Mouse (Mus musculus) thymus, adult 2 months (tissue): ENCODE results near the gene Rhbg. TPM values are rescaled to one million over a fixed set of nuclear protein-coding genes. Genes with fewer than 3 reads are reported as not detected.

Experiments
- DNase-seq: peaks from one replicate; pipeline ENCODE4 v3.0.0; 2021
- H3K27ac ChIP-seq: fragments of 200-500 bp; 2 replicates; pipeline ENCODE4 v1.5.1; 2012; ENCODE audit warnings: low read length, control low read depth; ENCODE audit not compliant: control insufficient read depth, insufficient read depth
- H3K27me3 ChIP-seq: fragments of 200-500 bp; 2 replicates; pipeline ENCODE4 v1.6.1; 2012; ENCODE audit warnings: mild to moderate bottlenecking, low read length, moderate library complexity, mixed read lengths; ENCODE audit not compliant: control insufficient read depth, insufficient read depth
- H3K36me3 ChIP-seq: fragments of 200-500 bp; 2 replicates; pipeline ENCODE4 v1.6.1; 2012; ENCODE audit warnings: mild to moderate bottlenecking, low read length, moderate library complexity; ENCODE audit not compliant: control insufficient read depth, insufficient read depth
- H3K4me1 ChIP-seq: fragments of 200-500 bp; replicated peaks from 2 replicates; pipeline ENCODE4 v1.6.1; 2012; ENCODE audit warnings: low read length; ENCODE audit not compliant: control insufficient read depth, insufficient read depth
- H3K4me3 ChIP-seq: fragments of 200-500 bp; 2 replicates; pipeline ENCODE4 v1.5.1; 2012; ENCODE audit warnings: mild to moderate bottlenecking, low read length, control low read depth, moderate library complexity; ENCODE audit not compliant: control insufficient read depth, insufficient read depth
- CTCF ChIP-seq: fragments of 200-500 bp; IDR thresholded peaks from 2 replicates; pipeline ENCODE4 v1.5.1; 2012; ENCODE audit warnings: mild to moderate bottlenecking, control low read depth, low read length, moderate library complexity, borderline replicate concordance; ENCODE audit not compliant: control insufficient read depth, poor library complexity, insufficient read depth; ENCODE audit errors: extremely low read depth
- POLR2A ChIP-seq: fragments of 200-500 bp; IDR thresholded peaks from 2 replicates; pipeline ENCODE4 v1.6.1; 2012; ENCODE audit warnings: mild to moderate bottlenecking, low read length, control low read depth, moderate library complexity; ENCODE audit not compliant: control insufficient read depth, poor library complexity, insufficient read depth; ENCODE audit errors: extremely low read depth
- WGBS: fragments of 180-500 bp; shearing (Covaris S2); methylation state at CpG from one replicate; pipeline ENCODE4 v1.1.7; 2018; 5-methylcytosine and 5-hydroxymethylcytosine counted together
- polyA plus RNA-seq: library from polyadenylated mRNA; depleted of rRNA; stranded (reverse); fragments of >200 nt; gene quantifications from 2 replicates; pipeline ENCODE4 v1.2.3, GENCODE M21; 2012

The Rhbg gene
- polyA plus RNA-seq, 1 experiment: 2.7 TPM

DNA sequence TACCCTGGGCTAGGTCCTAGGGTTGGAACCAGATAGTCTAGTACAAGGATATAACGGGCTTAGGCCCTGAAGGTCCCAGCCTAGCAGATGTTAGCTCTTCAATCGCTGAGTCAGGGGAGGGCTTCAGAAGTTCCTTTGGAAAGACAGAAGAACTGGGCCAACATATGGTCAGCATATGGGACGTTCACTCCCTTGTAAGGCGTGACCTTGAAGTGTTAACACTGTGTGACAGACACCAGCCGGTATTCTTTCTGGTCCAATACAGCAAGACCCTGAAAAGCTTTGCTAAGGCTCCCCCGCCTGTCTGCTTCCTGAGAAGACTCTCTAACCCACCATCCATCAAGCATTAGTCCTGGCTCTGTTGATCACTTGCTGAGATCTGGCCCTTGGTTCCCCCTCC lies 1.4 kb upstream of the Rhbg start:
- no peaks in the 10 kb centered on the region for H3K4me1 ChIP-seq
- WGBS: 83% methylated on average over 6 of the region's 6 CpGs
- no peak for TF ChIP-seq POLR2A
- no peak for TF ChIP-seq CTCF
- H3K4me3 ChIP-seq: no peak overlapping the region
- no peak for DNase-seq
- H3K27me3 ChIP-seq: no peaks in the 10 kb centered on the region; the same call in 1 of the 2 replicates
- no peaks in the 10 kb centered on the region for H3K36me3 ChIP-seq
- H3K27ac ChIP-seq: no peak overlapping the region

DNA sequence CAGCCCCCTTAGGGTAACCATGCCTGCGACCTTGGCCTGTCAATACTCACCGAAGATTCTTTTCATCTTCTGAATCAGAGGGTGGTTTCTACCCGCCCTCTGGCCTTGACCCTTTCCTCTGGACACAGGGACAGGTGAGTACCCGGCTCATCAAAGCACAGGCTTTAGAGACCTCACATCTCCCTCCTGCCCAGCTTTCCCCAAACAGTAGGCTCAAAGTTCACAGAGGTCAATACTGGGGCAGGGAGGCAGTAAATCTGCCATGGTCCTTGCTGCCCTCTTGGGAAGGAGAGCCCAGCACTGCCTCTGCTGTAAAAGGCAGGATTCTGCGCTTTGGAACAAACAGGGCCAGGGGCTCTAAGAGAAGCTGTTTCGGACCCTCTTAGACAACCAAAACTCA lies 1.8 kb downstream of the Rhbg start:
- Histone ChIP-seq H3K27me3 (no peaks in the 10 kb centered on the region; the same call in 1 of the 2 replicates), H3K4me3 (no peak overlapping the region), H3K4me1 (no peaks in the 10 kb centered on the region), H3K27ac (no peak overlapping the region), H3K36me3 (no peaks in the 10 kb centered on the region)
- 90% methylated on average over 6 of the region's 6 CpGs for WGBS
- no peak for DNase-seq
- TF ChIP-seq CTCF: no peak
- TF ChIP-seq POLR2A: no peak

DNA sequence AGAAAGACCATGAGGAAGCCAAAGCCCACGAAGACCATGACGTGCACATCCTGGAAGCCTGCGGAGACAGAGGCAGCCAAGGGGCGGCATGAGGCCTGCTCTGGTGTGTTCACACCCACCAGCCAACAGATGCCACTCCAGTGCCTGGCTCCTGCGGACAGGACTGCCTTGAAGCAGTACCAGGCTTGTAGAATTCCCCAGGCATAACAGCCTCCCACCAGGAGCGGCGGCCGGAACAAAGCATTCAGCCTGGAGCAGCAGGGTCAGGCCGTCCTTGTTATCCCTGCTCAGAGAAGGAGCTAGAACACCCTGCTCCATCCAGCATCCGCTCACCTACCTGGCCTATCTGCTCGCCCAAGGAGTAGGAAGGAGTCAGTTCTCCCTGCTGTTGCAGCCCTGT lies 6.1 kb downstream of the Rhbg start:
- Histone ChIP-seq H3K36me3 (no peaks in the 10 kb centered on the region), H3K27me3 (no peaks in the 10 kb centered on the region; the same call in 1 of the 2 replicates), H3K27ac (no peak overlapping the region), H3K4me1 (no peaks in the 10 kb centered on the region), H3K4me3 (no peak overlapping the region)
- 84% methylated on average over 11 of the region's 11 CpGs for WGBS
- no peak for TF ChIP-seq POLR2A
- TF ChIP-seq CTCF: no peak
- no peak for DNase-seq

DNA sequence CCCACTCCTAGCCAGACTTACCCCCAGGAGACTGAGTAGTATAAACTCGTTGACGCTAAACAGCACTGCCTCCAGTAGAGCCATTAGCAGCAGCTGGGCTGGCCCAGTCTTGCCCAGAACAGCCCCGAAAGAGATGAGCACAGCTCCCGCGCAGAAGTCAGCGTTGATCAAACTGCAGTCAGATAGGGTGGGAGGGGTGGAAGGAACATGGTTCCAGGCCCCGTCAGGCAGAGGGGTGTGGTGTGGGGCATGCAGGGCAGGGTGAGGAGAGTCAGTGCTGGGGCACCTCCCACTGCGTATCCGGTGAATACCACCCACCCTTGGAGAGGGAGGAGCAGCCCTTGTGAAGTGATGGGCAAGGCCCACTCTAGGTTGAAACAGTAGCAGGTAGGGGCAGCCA lies 6.8 kb downstream of the Rhbg start:
- no peaks in the 10 kb centered on the region for H3K4me1 ChIP-seq
- no peak overlapping the region for H3K4me3 ChIP-seq
- TF ChIP-seq POLR2A: no peak
- no peak for TF ChIP-seq CTCF
- no peak for DNase-seq
- 84% methylated on average over 9 of the region's 9 CpGs for WGBS
- no peaks in the 10 kb centered on the region for H3K36me3 ChIP-seq
- no peaks in the 10 kb centered on the region; the same call in 1 of the 2 replicates for H3K27me3 ChIP-seq
- no peak overlapping the region for H3K27ac ChIP-seq

DNA sequence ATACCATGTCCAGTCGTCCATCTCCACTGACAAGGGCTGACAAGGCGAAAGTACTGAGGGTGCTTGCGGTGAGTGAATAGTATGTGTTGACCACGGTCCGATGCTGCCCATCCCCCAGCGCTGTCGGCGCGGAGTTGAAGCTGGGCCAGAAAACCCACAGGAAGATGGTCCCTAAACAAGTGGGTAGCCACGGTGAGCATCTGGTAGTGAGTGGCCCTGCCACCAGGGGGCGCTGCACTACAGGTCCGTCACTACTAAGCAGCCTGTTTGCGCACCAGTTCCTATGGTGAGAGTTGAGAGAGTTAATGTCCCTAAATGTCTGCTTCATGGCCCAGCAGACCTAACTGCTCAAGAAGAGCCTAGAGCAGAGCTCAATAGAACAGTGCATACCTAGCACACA lies 8.7 kb downstream of the Rhbg start:
- Histone ChIP-seq H3K27ac (no peak overlapping the region), H3K36me3 (no peaks in the 10 kb centered on the region), H3K4me3 (no peak overlapping the region), H3K4me1 (no peaks in the 10 kb centered on the region), H3K27me3 (no peaks in the 10 kb centered on the region; the same call in 1 of the 2 replicates)
- WGBS: 14% methylated on average over 13 of the region's 13 CpGs
- TF ChIP-seq CTCF (peak; percentile 96), POLR2A (no peak)
- peak; percentile 70 for DNase-seq

DNA sequence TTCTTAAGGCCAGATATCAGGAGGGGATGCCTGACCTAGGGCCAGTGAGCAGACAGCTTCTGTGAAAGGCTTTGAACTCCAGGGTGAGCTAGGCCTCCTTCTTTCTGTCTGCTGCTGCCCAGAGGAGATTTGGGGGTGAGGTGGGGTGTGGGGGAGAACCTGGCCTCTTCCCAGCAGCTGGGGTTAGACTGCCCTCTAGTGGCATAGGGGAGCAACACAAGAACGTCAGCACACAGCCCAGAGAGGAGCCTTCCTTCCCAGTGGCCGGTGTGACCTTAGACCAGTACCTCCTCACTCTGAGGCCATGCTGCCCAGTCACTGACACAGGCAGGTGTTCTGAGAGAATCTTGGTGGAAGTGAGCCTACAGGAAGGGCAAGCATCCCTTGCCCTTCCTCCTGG lies 10.4 kb downstream of the Rhbg start:
- Histone ChIP-seq H3K4me3 (no peak overlapping the region), H3K27me3 (peaks cover 8% of the 10 kb centered on the region; the same call in 1 of the 2 replicates), H3K4me1 (no peaks in the 10 kb centered on the region), H3K36me3 (no peaks in the 10 kb centered on the region), H3K27ac (no peak overlapping the region)
- 0% methylated on average over 2 of the region's 2 CpGs for WGBS
- TF ChIP-seq CTCF (peak; percentile 85), POLR2A (no peak)
- DNase-seq: peak; percentile 63

DNA sequence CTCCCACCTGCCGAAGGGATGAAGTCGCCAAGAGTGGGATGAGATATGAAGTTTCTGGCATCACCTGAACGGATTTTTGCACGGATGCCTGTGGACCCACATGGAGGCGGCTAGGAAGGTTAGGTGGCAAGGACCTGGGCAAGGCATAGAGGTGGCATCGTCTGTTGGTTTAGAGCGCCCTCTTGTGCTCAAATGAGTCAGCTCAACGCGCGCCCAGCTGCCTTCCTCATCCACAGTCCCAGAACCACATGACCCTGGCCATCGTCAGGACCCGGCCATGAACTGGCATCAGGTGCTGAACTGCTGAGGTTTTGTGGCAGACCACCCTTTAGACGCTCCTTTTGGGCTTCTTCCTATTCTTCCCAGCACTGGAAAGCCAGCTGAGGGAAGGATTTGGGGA lies 12.0 kb downstream of the Rhbg start:
- Histone ChIP-seq H3K27ac (no peak overlapping the region), H3K27me3 (peaks cover 8% of the 10 kb centered on the region; the same call in 1 of the 2 replicates), H3K4me3 (no peak overlapping the region), H3K36me3 (no peaks in the 10 kb centered on the region), H3K4me1 (no peaks in the 10 kb centered on the region)
- peak; percentile 72; the same call in 1 of the 2 replicates for TF ChIP-seq CTCF
- TF ChIP-seq POLR2A: no peak
- 2% methylated on average over 13 of the region's 13 CpGs for WGBS
- peak; percentile 68 for DNase-seq
